Mouse (Mus musculus) kidney, adult 11 months (tissue): ENCODE measurements around the gene Hfe2.
"Not testable (repeated sequence)": the region's sequence is repeated elsewhere in the genome, so short reads cannot be mapped to it uniquely, and the experiment has no call there.

ENCODE experiments used
- DNase-seq: peaks from one replicate; pipeline ENCODE4 v3.0.0; 2022

The Hfe2 gene

GRCm38 (mm10) chr3:96496620-96497275 is 28.2 kb upstream of the Hfe2 start:
- not testable (repeated sequence) for DNase-seq

- peak; percentile 76 for DNase-seq
Observed at GRCm38 (mm10) chr3:96497451-96498028, 27.4 kb upstream of the Hfe2 start.

- DNase-seq = no peak
Observed at GRCm38 (mm10) chr3:96498476-96499245, 26.3 kb upstream of the Hfe2 start.

GRCm38 (mm10) chr3:96499481-96500288 is 25.3 kb upstream of the Hfe2 start:
- peak; percentile 75 for DNase-seq

- peak; percentile 93 for DNase-seq
Observed at GRCm38 (mm10) chr3:96500289-96500621, 24.7 kb upstream of the Hfe2 start.

GRCm38 (mm10) chr3:96500691-96501265 is 24.2 kb upstream of the Hfe2 start:
- DNase-seq = peak; percentile 81

GRCm38 (mm10) chr3:96501391-96502115 is 23.4 kb upstream of the Hfe2 start:
- peak; percentile 74 for DNase-seq

- DNase-seq = no peak
Observed at GRCm38 (mm10) chr3:96502181-96503082, 22.5 kb upstream of the Hfe2 start.

- DNase-seq = peak; percentile 53
Observed at GRCm38 (mm10) chr3:96503083-96503450, 21.9 kb upstream of the Hfe2 start.

GRCm38 (mm10) chr3:96503946-96504345 is 21.0 kb upstream of the Hfe2 start:
- no peak for DNase-seq

GRCm38 (mm10) chr3:96504931-96505330 is 20.0 kb upstream of the Hfe2 start:
- DNase-seq = no peak

- no peak for DNase-seq
Observed at GRCm38 (mm10) chr3:96506396-96507047, 18.4 kb upstream of the Hfe2 start.

GRCm38 (mm10) chr3:96507966-96508365 is 17.0 kb upstream of the Hfe2 start:
- not testable (repeated sequence) for DNase-seq

GRCm38 (mm10) chr3:96520171-96520570 is 4.8 kb upstream of the Hfe2 start:
- no peak for DNase-seq

- no peak for DNase-seq
Observed at GRCm38 (mm10) chr3:96522149-96522548, 2.8 kb upstream of the Hfe2 start.

- no peak for DNase-seq
Observed at GRCm38 (mm10) chr3:96524028-96524810, 753 bp upstream of the Hfe2 start.

- DNase-seq = no peak
Observed at GRCm38 (mm10) chr3:96526013-96526762, 1.2 kb downstream of the Hfe2 start.

- no peak for DNase-seq
Observed at GRCm38 (mm10) chr3:96526864-96527542, 2.0 kb downstream of the Hfe2 start.
